Mouse (Mus musculus): ENCODE results near the gene Snip1. TPM values are rescaled to one million over a fixed set of nuclear protein-coding genes. Genes with fewer than 3 reads are reported as not detected.
A peak's percentile ranks its signal among the peaks of the same experiment; 100 is the strongest.

Snip1 gene
- 20.5 and 20.7 TPM in 2 replicates for polyA plus RNA-seq (2012; rRNA removed)
- 33.1 and 35.0 TPM in 2 replicates for polyA plus RNA-seq (2014; fragmentation: Nextera tagmentation; extraction: Ambion mirVana)

- H3K9ac ChIP-seq (ENCODE audit: low read depth, low read length, severe bottlenecking): peak within 1 kb of the TSS; percentile 76
- H3K9me3 ChIP-seq (ENCODE audit: control insufficient read depth, low read length): no peaks in the 10 kb centered on the region
- H3K27me3 ChIP-seq (ENCODE audit: control insufficient read depth, insufficient read depth, low read length): no peaks in the 10 kb centered on the region
- peaks cover 9% of the 10 kb centered on the region for H3K4me1 ChIP-seq (ENCODE audit: control insufficient read depth, insufficient read depth, low read length)
- H3K4me2 ChIP-seq (replicated peaks; ENCODE audit: low read depth, low read length, severe bottlenecking): peak within 1 kb of the TSS; percentile 81
- ATAC-seq (ENCODE audit: low FRiP score, low read depth): peak; percentile 96
- H3K4me3 ChIP-seq (replicated peaks; ENCODE audit: low read length): peak within 1 kb of the TSS; percentile 95
- under 1% methylated on average over 76 of the region's 78 CpGs for WGBS
- peak; percentile 97 for TF ChIP-seq POLR2A (IDR thresholded peaks at IDR 0.05; ENCODE audit: borderline replicate concordance, extremely low read depth, insufficient read depth, insufficient read length)
- peak; percentile 93 for DNase-seq (ENCODE audit: low spot score)
- H3K27ac ChIP-seq (replicated peaks; ENCODE audit: low read depth, low read length): no peak within 1 kb of the TSS
- peaks cover 38% of the 10 kb centered on the region for H3K36me3 ChIP-seq (ENCODE audit: control insufficient read depth, insufficient read depth, low read length)
Observed at GRCm38 (mm10) chr4:125066490-125067370, at the start of gene Snip1. Gene Snip1, plus strand, starts transcription at chr4:125066672.

- DNase-seq (ENCODE audit: low spot score) (no peak), ATAC-seq (ENCODE audit: low FRiP score, low read depth) (no peak)
- TF ChIP-seq POLR2A (IDR thresholded peaks at IDR 0.05; ENCODE audit: borderline replicate concordance, extremely low read depth, insufficient read depth, insufficient read length): no peak
- Histone ChIP-seq H3K36me3 (ENCODE audit: control insufficient read depth, insufficient read depth, low read length) (no peaks in the 10 kb centered on the region), H3K4me2 (replicated peaks; ENCODE audit: low read depth, low read length, severe bottlenecking) (no peak overlapping the region), H3K27me3 (ENCODE audit: control insufficient read depth, insufficient read depth, low read length) (0 out of 2 replicates have a peak, but pooled peaks cover 4% of the 10 kb centered on the region), H3K4me1 (ENCODE audit: control insufficient read depth, insufficient read depth, low read length) (no peaks in the 10 kb centered on the region), H3K9ac (ENCODE audit: low read depth, low read length, severe bottlenecking) (no peak overlapping the region), H3K9me3 (ENCODE audit: control insufficient read depth, low read length) (no peaks in the 10 kb centered on the region), H3K4me3 (replicated peaks; ENCODE audit: low read length) (no peak overlapping the region), H3K27ac (replicated peaks; ENCODE audit: low read depth, low read length) (no peak overlapping the region)
- 74% methylated on average over 11 of the region's 11 CpGs for WGBS
Observed at GRCm38 (mm10) chr4:125017431-125017830, 49.0 kb upstream of the Snip1 start.

GRCm38 (mm10) chr4:125020780-125021538 lies 45.5 kb upstream of the Snip1 start:
- no peak overlapping the region for H3K4me2 ChIP-seq (replicated peaks; ENCODE audit: low read depth, low read length, severe bottlenecking)
- 25% methylated on average over 11 of the region's 11 CpGs for WGBS
- H3K27ac ChIP-seq (replicated peaks; ENCODE audit: low read depth, low read length): no peak overlapping the region
- H3K36me3 ChIP-seq (ENCODE audit: control insufficient read depth, insufficient read depth, low read length): no peaks in the 10 kb centered on the region
- H3K9ac ChIP-seq (ENCODE audit: low read depth, low read length, severe bottlenecking): no peak overlapping the region
- H3K27me3 ChIP-seq (ENCODE audit: control insufficient read depth, insufficient read depth, low read length): 0 out of 2 replicates have a peak, but pooled peaks cover 8% of the 10 kb centered on the region
- no peak overlapping the region for H3K4me3 ChIP-seq (replicated peaks; ENCODE audit: low read length)
- DNase-seq (ENCODE audit: low spot score) (peak; percentile 53), ATAC-seq (ENCODE audit: low FRiP score, low read depth) (no peak)
- no peaks in the 10 kb centered on the region for H3K9me3 ChIP-seq (ENCODE audit: control insufficient read depth, low read length)
- no peak for TF ChIP-seq POLR2A (IDR thresholded peaks at IDR 0.05; ENCODE audit: borderline replicate concordance, extremely low read depth, insufficient read depth, insufficient read length)
- H3K4me1 ChIP-seq (ENCODE audit: control insufficient read depth, insufficient read depth, low read length): no peaks in the 10 kb centered on the region

DNA sequence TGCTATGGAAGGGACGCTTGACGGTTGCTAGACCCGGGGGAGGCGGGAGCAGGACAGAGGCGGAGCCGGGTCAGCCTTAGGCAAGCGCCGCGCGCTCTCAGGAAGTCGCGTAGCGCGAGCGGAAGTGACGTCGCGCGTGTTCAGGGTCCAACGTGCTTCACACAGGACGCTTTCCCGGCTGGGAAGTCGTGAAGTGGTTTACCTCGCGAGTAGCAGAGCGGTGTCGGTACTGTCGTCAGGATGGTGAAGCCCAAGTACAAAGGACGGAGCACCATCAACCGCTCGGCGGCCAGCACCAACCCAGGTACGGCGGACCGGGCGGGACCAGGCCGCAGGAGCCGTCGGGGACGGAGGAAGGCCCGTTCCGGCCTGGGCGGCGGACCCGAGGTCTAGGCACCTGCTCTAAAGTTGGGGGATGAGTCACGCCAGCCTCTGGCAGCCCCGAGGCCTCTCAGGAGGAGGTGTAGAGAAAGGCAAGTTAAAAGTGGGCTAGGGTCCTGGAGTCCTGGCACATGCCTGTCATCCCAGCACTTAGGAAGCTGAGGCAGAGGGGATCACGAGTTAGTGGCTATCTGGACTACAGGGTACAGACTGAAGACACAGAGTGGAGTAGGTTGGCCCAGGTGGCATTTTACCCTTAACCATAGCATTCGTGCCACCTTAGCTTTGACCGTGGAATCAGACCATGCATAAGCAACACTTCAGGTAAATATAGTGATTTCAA lies 36.4 kb upstream of the Snip1 start:
- peak; percentile 77; the same call in 1 of the 2 replicates for TF ChIP-seq POLR2A (IDR thresholded peaks at IDR 0.05; ENCODE audit: borderline replicate concordance, extremely low read depth, insufficient read depth, insufficient read length)
- ATAC-seq (ENCODE audit: low FRiP score, low read depth) (peak; percentile 97), DNase-seq (ENCODE audit: low spot score) (peak; percentile 92)
- Histone ChIP-seq H3K36me3 (ENCODE audit: control insufficient read depth, insufficient read depth, low read length) (no peaks in the 10 kb centered on the region; the same call in 1 of the 2 replicates), H3K4me2 (replicated peaks; ENCODE audit: low read depth, low read length, severe bottlenecking) (peak overlapping the region; percentile 93), H3K27ac (replicated peaks; ENCODE audit: low read depth, low read length) (0 out of 2 replicates have a peak overlapping the region, but pooled peaks have one; percentile 58), H3K9me3 (ENCODE audit: control insufficient read depth, low read length) (no peaks in the 10 kb centered on the region), H3K27me3 (ENCODE audit: control insufficient read depth, insufficient read depth, low read length) (no peaks in the 10 kb centered on the region), H3K4me3 (replicated peaks; ENCODE audit: low read length) (peak overlapping the region; percentile 92), H3K9ac (ENCODE audit: low read depth, low read length, severe bottlenecking) (peak overlapping the region; percentile 93), H3K4me1 (ENCODE audit: control insufficient read depth, insufficient read depth, low read length) (peaks cover 10% of the 10 kb centered on the region)
- WGBS: 1% methylated on average over 50 of the region's 50 CpGs
